Mouse (Mus musculus) neural tube, embryonic 15.5 days (tissue): Measurements from ENCODE around the gene Scn11a. TPM values are rescaled to one million over a fixed set of nuclear protein-coding genes. Genes with fewer than 3 reads are reported as not detected.

Source experiments
- ATAC-seq: fragments of 200-750 bp; cut with Nextera tagmentation; 2 replicates; pipeline ENCODE4 v1.8.0; 2017; ENCODE audit warnings: mild to moderate bottlenecking, moderate TSS enrichment, moderate library complexity; ENCODE audit not compliant: low FRiP score
- H3K27ac ChIP-seq: fragments of 300-500 bp; sonication (generic); replicated peaks from 2 replicates; pipeline ENCODE4 v1.5.1; 2015; ENCODE audit warnings: mild to moderate bottlenecking, inconsistent platforms
- H3K27me3 ChIP-seq: fragments of 300-500 bp; sonication (generic); replicated peaks from 2 replicates; pipeline ENCODE4 v1.6.1; 2015; ENCODE audit warnings: inconsistent platforms
- H3K36me3 ChIP-seq: fragments of 300-500 bp; sonication (generic); 2 replicates; pipeline ENCODE4 v1.6.1; 2015; ENCODE audit warnings: inconsistent platforms
- H3K4me1 ChIP-seq: fragments of 300-500 bp; sonication (generic); 2 replicates; pipeline ENCODE4 v1.6.1; 2015; ENCODE audit warnings: inconsistent platforms
- H3K4me2 ChIP-seq: fragments of 300-500 bp; sonication (generic); 2 replicates; pipeline ENCODE4 v1.6.1; 2015; ENCODE audit warnings: inconsistent platforms, mild to moderate bottlenecking, moderate library complexity
- H3K4me3 ChIP-seq: fragments of 300-500 bp; sonication (generic); replicated peaks from 2 replicates; pipeline ENCODE4 v1.5.1; 2015; ENCODE audit warnings: mild to moderate bottlenecking, inconsistent platforms
- H3K9ac ChIP-seq: fragments of 300-500 bp; sonication (generic); replicated peaks from 2 replicates; pipeline ENCODE4 v1.6.1; 2015; ENCODE audit warnings: mild to moderate bottlenecking, inconsistent platforms
- H3K9me3 ChIP-seq: fragments of 300-500 bp; sonication (generic); replicated peaks from 2 replicates; pipeline ENCODE4 v1.6.1; 2016; ENCODE audit warnings: inconsistent platforms
- WGBS: fragments of 180-500 bp; shearing (Covaris S2); methylation state at CpG from one replicate; pipeline ENCODE4 v1.1.7; 2015; ENCODE audit warnings: mixed read lengths; 5-methylcytosine and 5-hydroxymethylcytosine counted together
- polyA plus RNA-seq: library from polyadenylated mRNA; unstranded; fragments of >200 nt; fragmentation: Nextera tagmentation; extraction: Ambion mirVana; gene quantifications from 2 replicates; pipeline ENCODE4 v1.2.1, GENCODE M21; 2015

The Scn11a gene
- polyA plus RNA-seq, 1 experiment from 2014 or later: 1.3 TPM

- no peak overlapping the region for H3K4me3 ChIP-seq
- H3K36me3 ChIP-seq: no peaks in the 10 kb centered on the region
- H3K9me3 ChIP-seq: no peaks in the 10 kb centered on the region
- no peak for ATAC-seq
- 80% methylated on average over 6 of the region's 6 CpGs for WGBS
- peaks cover 8% of the 10 kb centered on the region for H3K4me1 ChIP-seq
- H3K9ac ChIP-seq: no peak overlapping the region
- H3K4me2 ChIP-seq: no peak overlapping the region
- no peak overlapping the region for H3K27ac ChIP-seq
- H3K27me3 ChIP-seq: 0 out of 2 replicates have a peak, but pooled peaks cover 5% of the 10 kb centered on the region
Observed at GRCm38 (mm10) chr9:119841159-119841558, 15.9 kb upstream of the Scn11a start.

GRCm38 (mm10) chr9:119835581-119836125, 10.4 kb upstream of the Scn11a start:
- Histone ChIP-seq H3K9ac (no peak overlapping the region), H3K27ac (no peak overlapping the region), H3K9me3 (no peaks in the 10 kb centered on the region), H3K4me2 (no peak overlapping the region), H3K27me3 (no peaks in the 10 kb centered on the region; the same call in 1 of the 2 replicates), H3K4me3 (no peak overlapping the region), H3K4me1 (peaks cover 11% of the 10 kb centered on the region; the same call in 1 of the 2 replicates), H3K36me3 (no peaks in the 10 kb centered on the region)
- ATAC-seq: no peak
- 31% methylated on average over 9 of the region's 9 CpGs for WGBS

GRCm38 (mm10) chr9:119831001-119831400, 5.7 kb upstream of the Scn11a start:
- no peak overlapping the region for H3K27ac ChIP-seq
- 69% methylated on average over 2 of the region's 2 CpGs for WGBS
- no peak overlapping the region for H3K4me2 ChIP-seq
- peaks cover 9% of the 10 kb centered on the region; the same call in 1 of the 2 replicates for H3K4me1 ChIP-seq
- H3K27me3 ChIP-seq: no peaks in the 10 kb centered on the region; the same call in 1 of the 2 replicates
- H3K9ac ChIP-seq: no peak overlapping the region
- no peaks in the 10 kb centered on the region for H3K9me3 ChIP-seq
- H3K36me3 ChIP-seq: no peaks in the 10 kb centered on the region
- ATAC-seq: no peak
- no peak overlapping the region for H3K4me3 ChIP-seq

DNA sequence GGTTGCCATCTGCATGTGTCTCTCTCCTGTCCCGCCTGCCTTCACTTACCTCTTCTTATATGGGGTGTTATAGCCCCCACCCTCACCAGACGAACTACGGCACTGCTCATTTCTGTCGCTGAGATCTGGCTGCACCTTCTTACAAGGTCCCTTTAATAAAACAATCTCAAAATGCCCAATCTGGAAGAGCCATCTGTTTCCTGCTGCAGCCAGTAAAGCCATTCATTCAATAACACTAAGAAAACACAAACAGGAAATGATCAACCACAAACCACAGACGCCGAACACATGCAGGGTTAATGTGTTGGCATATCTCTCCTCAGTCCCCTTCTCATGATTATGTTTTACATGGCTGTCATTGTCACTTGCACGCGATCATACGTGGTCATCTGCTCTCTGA, 1.5 kb downstream of the Scn11a start:
- Histone ChIP-seq H3K9me3 (no peaks in the 10 kb centered on the region), H3K4me3 (no peak overlapping the region), H3K4me2 (no peak overlapping the region), H3K27me3 (no peaks in the 10 kb centered on the region), H3K27ac (no peak overlapping the region), H3K36me3 (no peaks in the 10 kb centered on the region), H3K4me1 (no peaks in the 10 kb centered on the region), H3K9ac (no peak overlapping the region)
- no peak for ATAC-seq
- 70% methylated on average over 9 of the region's 9 CpGs for WGBS

DNA sequence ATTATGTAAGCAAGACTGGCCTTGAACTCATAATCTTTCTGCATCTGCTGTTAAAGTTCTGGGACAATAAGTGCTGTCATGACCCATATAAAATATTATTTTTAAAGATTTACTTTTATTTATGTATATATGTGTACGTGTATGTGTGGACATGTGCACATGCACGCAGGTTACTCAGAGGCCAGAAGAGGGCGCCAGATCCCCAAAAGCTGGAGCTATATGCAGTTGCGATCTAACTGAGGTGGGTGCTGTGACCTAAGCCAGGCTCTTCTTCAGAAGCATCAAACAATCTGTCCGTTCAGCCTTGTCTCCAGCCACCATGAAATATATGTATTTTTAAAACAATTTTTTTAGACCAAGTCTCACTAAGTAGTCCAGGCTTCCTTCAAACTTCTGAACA, 11.6 kb downstream of the Scn11a start:
- 97% methylated on average over 5 of the region's 5 CpGs for WGBS
- no peak overlapping the region for H3K4me2 ChIP-seq
- no peaks in the 10 kb centered on the region for H3K27me3 ChIP-seq
- H3K9ac ChIP-seq: no peak overlapping the region
- no peaks in the 10 kb centered on the region for H3K36me3 ChIP-seq
- no peak overlapping the region for H3K27ac ChIP-seq
- no peaks in the 10 kb centered on the region for H3K9me3 ChIP-seq
- H3K4me3 ChIP-seq: no peak overlapping the region
- ATAC-seq: no peak
- no peaks in the 10 kb centered on the region for H3K4me1 ChIP-seq

GRCm38 (mm10) chr9:119806491-119806890, 18.8 kb downstream of the Scn11a start:
- no peak for ATAC-seq
- Histone ChIP-seq H3K9ac (no peak overlapping the region), H3K4me2 (no peak overlapping the region), H3K27me3 (no peaks in the 10 kb centered on the region), H3K4me1 (peaks cover 14% of the 10 kb centered on the region), H3K9me3 (no peaks in the 10 kb centered on the region), H3K4me3 (no peak overlapping the region), H3K27ac (no peak overlapping the region), H3K36me3 (no peaks in the 10 kb centered on the region)
- WGBS: 87% methylated on average over 2 of the region's 2 CpGs

DNA sequence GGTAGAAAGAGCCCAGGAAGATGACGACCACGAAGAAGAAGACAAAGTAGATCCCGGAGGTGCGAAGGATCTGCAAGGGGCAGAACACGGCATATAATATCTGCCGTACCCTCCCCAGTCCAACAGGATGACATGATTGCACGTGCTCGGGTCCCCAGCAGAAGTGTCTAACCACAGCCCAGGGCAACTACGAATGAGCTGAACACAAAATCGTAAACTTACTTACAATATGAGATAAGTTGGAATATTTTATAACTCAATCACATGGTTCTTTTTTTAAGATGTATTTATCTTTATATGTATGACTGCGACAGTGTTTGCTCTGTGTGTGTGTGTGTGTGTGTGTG, 20.8 kb downstream of the Scn11a start:
- H3K36me3 ChIP-seq: no peaks in the 10 kb centered on the region
- no peaks in the 10 kb centered on the region for H3K9me3 ChIP-seq
- H3K4me2 ChIP-seq: no peak overlapping the region
- H3K4me1 ChIP-seq: peaks cover 14% of the 10 kb centered on the region
- no peak overlapping the region for H3K9ac ChIP-seq
- H3K27ac ChIP-seq: no peak overlapping the region
- no peaks in the 10 kb centered on the region for H3K27me3 ChIP-seq
- ATAC-seq: no peak
- H3K4me3 ChIP-seq: no peak overlapping the region
- 88% methylated on average over 11 of the region's 11 CpGs for WGBS

- Histone ChIP-seq H3K9ac (no peak overlapping the region), H3K9me3 (no peaks in the 10 kb centered on the region), H3K4me2 (no peak overlapping the region), H3K4me3 (no peak overlapping the region), H3K27me3 (no peaks in the 10 kb centered on the region), H3K36me3 (no peaks in the 10 kb centered on the region), H3K4me1 (peaks cover 14% of the 10 kb centered on the region), H3K27ac (no peak overlapping the region)
- ATAC-seq: no peak
- WGBS: 54% methylated on average over 15 of the region's 15 CpGs
Observed at GRCm38 (mm10) chr9:119803845-119804500, 21.3 kb downstream of the Scn11a start.

GRCm38 (mm10) chr9:119803169-119803827, 22.0 kb downstream of the Scn11a start:
- Histone ChIP-seq H3K4me1 (peaks cover 14% of the 10 kb centered on the region), H3K4me2 (no peak overlapping the region), H3K27ac (no peak overlapping the region), H3K36me3 (no peaks in the 10 kb centered on the region), H3K9me3 (no peaks in the 10 kb centered on the region), H3K9ac (no peak overlapping the region), H3K27me3 (no peaks in the 10 kb centered on the region), H3K4me3 (no peak overlapping the region)
- WGBS: 26% methylated on average over 16 of the region's 16 CpGs
- no peak; the same call in 1 of the 2 replicates for ATAC-seq

DNA sequence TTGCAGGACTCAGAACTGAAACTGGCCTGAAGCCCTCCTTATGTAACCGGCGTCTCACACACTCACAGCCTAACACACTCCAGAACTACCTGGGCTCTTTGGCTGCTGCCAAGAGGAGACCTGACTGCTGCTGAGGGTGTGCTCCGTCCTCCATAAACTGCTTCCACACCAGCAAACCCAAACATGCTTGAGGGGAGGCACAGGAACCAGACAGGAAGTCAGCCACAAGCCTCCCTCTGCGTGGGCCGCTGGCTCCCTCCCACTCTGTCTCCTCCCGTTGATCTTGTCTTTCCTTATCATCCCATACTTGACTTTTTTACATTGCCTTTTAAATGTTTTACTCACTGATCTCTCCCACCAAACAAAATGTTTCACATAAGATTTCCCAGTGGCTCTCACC, 23.8 kb downstream of the Scn11a start:
- H3K9me3 ChIP-seq: no peaks in the 10 kb centered on the region
- no peak overlapping the region for H3K27ac ChIP-seq
- H3K4me3 ChIP-seq: no peak overlapping the region
- H3K9ac ChIP-seq: no peak overlapping the region
- peaks cover 22% of the 10 kb centered on the region for H3K4me1 ChIP-seq
- no peaks in the 10 kb centered on the region for H3K27me3 ChIP-seq
- ATAC-seq: no peak
- no peak overlapping the region for H3K4me2 ChIP-seq
- WGBS: 77% methylated on average over 6 of the region's 6 CpGs
- H3K36me3 ChIP-seq: no peaks in the 10 kb centered on the region

GRCm38 (mm10) chr9:119796791-119797190, 28.5 kb downstream of the Scn11a start:
- 41% methylated on average over 4 of the region's 4 CpGs for WGBS
- ATAC-seq: no peak

More at GRCm38 (mm10) chr9:119796791-119797190, 28.5 kb downstream of the Scn11a start:
- H3K4me3 ChIP-seq: no peak overlapping the region
- no peak overlapping the region for H3K27ac ChIP-seq
- no peaks in the 10 kb centered on the region for H3K36me3 ChIP-seq
- H3K4me2 ChIP-seq: no peak overlapping the region
- H3K9ac ChIP-seq: no peak overlapping the region
- no peaks in the 10 kb centered on the region for H3K9me3 ChIP-seq
- H3K27me3 ChIP-seq: no peaks in the 10 kb centered on the region; the same call in 1 of the 2 replicates
- H3K4me1 ChIP-seq: peaks cover 8% of the 10 kb centered on the region; the same call in 1 of the 2 replicates
